Mouse (Mus musculus) CH12.LX (cell line): ENCODE measurements at regions not wholly inside any gene's neighbourhood (a gene's known extent, or its start where the extent isn't known, plus 50 kb on each side); places are given as distances from the start of the nearest gene placed in this dataset.

Experiments used
- BHLHE40 ChIP-seq: IDR thresholded peaks from 2 replicates; pipeline ENCODE4 v1.6.1; 2011; ENCODE audit warnings: mild to moderate bottlenecking, low read depth, low read length, improper control_type of control experiment
- CHD2 ChIP-seq: IDR thresholded peaks from 2 replicates; pipeline ENCODE4 v1.6.1; 2011; ENCODE audit warnings: low read length, improper control_type of control experiment
- CTCF ChIP-seq, 2 experiments: IDR thresholded peaks in 1 of 2; conservative IDR thresholded peaks in 1 of 2; 2 replicates each; pipeline ENCODE4 v1.5.1; 2011 to 2012; ENCODE audit warnings: low read depth in 2 of 2, low read length in 2 of 2, improper control_type of control experiment in 1 of 2, inconsistent platforms in 1 of 2, mild to moderate bottlenecking in 1 of 2, moderate library complexity in 1 of 2
- E2F4 ChIP-seq: IDR thresholded peaks from 2 replicates; pipeline ENCODE4 v1.6.1; 2011; ENCODE audit warnings: low read depth, low read length, improper control_type of control experiment; ENCODE audit not compliant: insufficient replicate concordance
- EP300 ChIP-seq: IDR thresholded peaks from 2 replicates; pipeline ENCODE4 v1.6.1; 2011; ENCODE audit warnings: low read length, improper control_type of control experiment
- GABPA ChIP-seq: IDR thresholded peaks from 2 replicates; pipeline ENCODE4 v1.6.1; 2012; ENCODE audit warnings: low read depth, low read length, improper control_type of control experiment, inconsistent platforms; ENCODE audit not compliant: insufficient replicate concordance
- MAFK ChIP-seq: IDR thresholded peaks from 2 replicates; pipeline ENCODE4 v1.6.1; 2011; ENCODE audit warnings: low read length, improper control_type of control experiment; ENCODE audit not compliant: insufficient replicate concordance
- MAZ ChIP-seq: IDR thresholded peaks from 2 replicates; pipeline ENCODE4 v1.6.1; 2012; ENCODE audit warnings: low read depth, mild to moderate bottlenecking, inconsistent platforms, low read length, improper control_type of control experiment, moderate library complexity
- NELFE ChIP-seq: IDR thresholded peaks from 2 replicates; pipeline ENCODE4 v1.6.1; 2011; ENCODE audit warnings: low read depth, low read length, improper control_type of control experiment
- NRF1 ChIP-seq: IDR thresholded peaks from 2 replicates; pipeline ENCODE4 v1.6.1; 2014; ENCODE audit warnings: low read depth, mild to moderate bottlenecking, inconsistent platforms, low read length, improper control_type of control experiment, moderate library complexity
- POLR2A ChIP-seq: IDR thresholded peaks from 2 replicates; pipeline ENCODE4 v1.6.1; 2011; ENCODE audit warnings: low read depth, mild to moderate bottlenecking, improper control_type of control experiment, low read length
- POLR2AphosphoS2 ChIP-seq: IDR thresholded peaks from 2 replicates; pipeline ENCODE4 v1.6.1; 2011; ENCODE audit warnings: low read depth, low read length, improper control_type of control experiment
- ZMIZ1 ChIP-seq: IDR thresholded peaks from 2 replicates; pipeline ENCODE4 v1.6.1; 2012; ENCODE audit warnings: low read depth, mild to moderate bottlenecking, inconsistent platforms, low read length, improper control_type of control experiment
- ZNF384 ChIP-seq: IDR thresholded peaks from 2 replicates; pipeline ENCODE4 v1.6.1; 2012; ENCODE audit warnings: low read depth, low read length, improper control_type of control experiment, inconsistent platforms

DNA sequence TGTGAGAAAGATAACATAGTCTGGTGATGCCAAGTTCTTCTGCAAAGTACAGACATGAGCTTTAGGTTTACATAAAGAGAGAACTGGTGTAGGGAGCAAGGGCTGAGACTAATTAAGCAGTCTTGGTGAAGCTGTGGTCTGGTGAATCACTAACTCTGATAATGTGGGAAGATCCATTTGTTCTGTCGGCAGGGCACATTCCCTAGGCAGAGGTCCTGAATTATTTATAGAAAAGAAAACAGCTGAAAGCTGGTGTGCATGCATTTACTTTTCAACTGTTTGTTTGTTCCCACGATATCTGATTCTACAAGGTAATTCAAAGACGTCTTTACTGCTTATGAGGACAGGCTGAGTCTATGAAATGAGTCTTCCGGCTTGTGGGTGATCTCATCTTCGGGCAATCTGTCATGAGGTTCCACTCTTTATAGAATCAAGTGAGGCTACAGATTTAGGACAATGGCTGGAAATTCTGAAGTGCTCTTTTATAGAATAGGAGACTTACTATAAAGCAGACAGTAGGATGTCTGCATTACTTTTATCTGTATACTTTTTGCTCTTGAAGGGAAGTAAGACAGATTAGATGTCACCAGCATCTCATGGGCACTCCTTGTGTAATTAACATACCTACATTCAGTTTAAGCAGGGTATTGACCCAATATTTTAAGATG lies 221.6 kb upstream of the Lama2 start:
- no peak for TF ChIP-seq GABPA
- no peak for TF ChIP-seq ZNF384
- TF ChIP-seq CTCF (conservative IDR thresholded peaks at IDR 0.05 in 1 of 2, IDR thresholded peaks at IDR 0.05 in 1 of 2; ENCODE audit: low read depth in 2 of 2, low read length in 2 of 2): no peak
- TF ChIP-seq POLR2A: no peak
- TF ChIP-seq BHLHE40: no peak
- no peak for TF ChIP-seq NRF1
- no peak for TF ChIP-seq EP300
- TF ChIP-seq MAFK: no peak
- no peak for TF ChIP-seq MAZ
- TF ChIP-seq NELFE: no peak
- no peak for TF ChIP-seq POLR2AphosphoS2
- TF ChIP-seq E2F4: no peak
- no peak for TF ChIP-seq ZMIZ1
- no peak for TF ChIP-seq CHD2
